Mouse (Mus musculus): ENCODE measurements at regions not wholly inside any gene's neighbourhood (a gene's known extent, or its start where the extent isn't known, plus 50 kb on each side); places are given as distances from the start of the nearest gene placed in this dataset.

- DNase-seq (ENCODE audit: low spot score in 2 of 2) = no peak
Observed at GRCm38 (mm10) chr1:83728810-83729209, 320.8 kb upstream of the Sphkap start.

- DNase-seq (ENCODE audit: low spot score in 2 of 2) = no peak
Observed at GRCm38 (mm10) chr1:83727938-83728337, 319.9 kb upstream of the Sphkap start.

- peak; percentile 22 to 36 for DNase-seq (ENCODE audit: low spot score in 2 of 2)
Observed at GRCm38 (mm10) chr1:83727215-83727614, 319.2 kb upstream of the Sphkap start.

- DNase-seq (ENCODE audit: low spot score in 2 of 2) = no peak
Observed at GRCm38 (mm10) chr1:83723096-83723495, 315.1 kb upstream of the Sphkap start.

- no peak for DNase-seq (ENCODE audit: low spot score in 2 of 2)
Observed at GRCm38 (mm10) chr1:83720166-83720565, 312.2 kb upstream of the Sphkap start.

GRCm38 (mm10) chr1:83717056-83717455, 309.1 kb upstream of the Sphkap start:
- DNase-seq (ENCODE audit: low spot score in 2 of 2) = peak; percentile 61 to 74

GRCm38 (mm10) chr1:83701696-83702404, 293.9 kb upstream of the Sphkap start:
- no peak for DNase-seq (ENCODE audit: low spot score in 2 of 2)

- DNase-seq (ENCODE audit: low spot score in 2 of 2) = no peak
Observed at GRCm38 (mm10) chr1:83697422-83697821, 289.4 kb upstream of the Sphkap start.

GRCm38 (mm10) chr1:83685221-83685620, 277.2 kb upstream of the Sphkap start:
- no peak for DNase-seq (ENCODE audit: low spot score in 2 of 2)

- peak in 1 of 2 experiments; percentile 17 for DNase-seq (ENCODE audit: low spot score in 2 of 2)
Observed at GRCm38 (mm10) chr1:83665326-83665725, 257.3 kb upstream of the Sphkap start.

- DNase-seq (ENCODE audit: low spot score in 2 of 2) = peak; percentile 40 to 53
Observed at GRCm38 (mm10) chr1:83661808-83662802, 254.1 kb upstream of the Sphkap start.

GRCm38 (mm10) chr1:83653661-83654060, 245.7 kb upstream of the Sphkap start:
- no peak for DNase-seq (ENCODE audit: low spot score in 2 of 2)

- DNase-seq (ENCODE audit: low spot score in 2 of 2) = no peak
Observed at GRCm38 (mm10) chr1:83645606-83646005, 237.6 kb upstream of the Sphkap start.

- DNase-seq (ENCODE audit: low spot score in 2 of 2) = no peak
Observed at GRCm38 (mm10) chr1:83642656-83643055, 234.7 kb upstream of the Sphkap start.

GRCm38 (mm10) chr1:83636051-83636450, 228.1 kb upstream of the Sphkap start:
- no peak for DNase-seq (ENCODE audit: low spot score in 2 of 2)

- peak; percentile 47 to 65 for DNase-seq (ENCODE audit: low spot score in 2 of 2)
Observed at GRCm38 (mm10) chr1:83631798-83632197, 223.8 kb upstream of the Sphkap start.

- no peak for DNase-seq (ENCODE audit: low spot score in 2 of 2)
Observed at GRCm38 (mm10) chr1:83631394-83631793, 223.4 kb upstream of the Sphkap start.

- DNase-seq (ENCODE audit: low spot score in 2 of 2) = no peak
Observed at GRCm38 (mm10) chr1:83587258-83587657, 179.3 kb upstream of the Sphkap start.

- peak; percentile 47 to 59 for DNase-seq (ENCODE audit: low spot score in 2 of 2)
Observed at GRCm38 (mm10) chr1:83583041-83583440, 175.0 kb upstream of the Sphkap start.

- DNase-seq (ENCODE audit: low spot score in 2 of 2) = no peak
Observed at GRCm38 (mm10) chr1:83569991-83570390, 162.0 kb upstream of the Sphkap start.

- DNase-seq (ENCODE audit: low spot score in 2 of 2) = no peak
Observed at GRCm38 (mm10) chr1:83568746-83569145, 160.7 kb upstream of the Sphkap start.

GRCm38 (mm10) chr1:83551617-83552016, 143.6 kb upstream of the Sphkap start:
- DNase-seq (ENCODE audit: low spot score in 2 of 2) = peak; percentile 26
